ENCODE assay signal across 8 mouse cellular contexts in the genomic region with DNA sequence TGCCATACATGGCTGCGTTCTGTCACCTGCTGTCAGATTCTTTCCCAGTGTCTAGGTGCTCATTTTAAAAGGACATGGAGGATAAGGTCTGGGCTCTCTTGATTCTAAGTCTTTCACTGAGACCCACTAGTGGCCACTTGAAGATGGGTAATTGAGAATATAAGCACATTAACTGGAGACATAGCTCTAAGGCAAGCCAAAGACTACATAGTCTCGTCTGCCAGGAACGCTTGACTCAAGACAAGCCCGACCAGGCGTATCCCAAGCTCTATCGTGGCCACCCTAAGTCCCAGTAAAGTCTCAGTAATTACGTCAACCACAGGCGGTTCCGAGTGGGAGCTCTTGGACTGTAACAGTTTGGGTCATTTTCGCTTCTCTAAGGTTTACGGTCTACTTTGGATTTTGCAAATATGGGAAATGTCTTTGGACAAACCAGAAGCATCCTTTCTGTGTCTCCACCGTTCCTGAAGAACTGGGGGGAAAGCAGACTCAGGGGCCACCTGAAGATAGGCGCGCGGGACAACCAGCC. TPM values are rescaled to one million over a fixed set of nuclear protein-coding genes. Genes with fewer than 3 reads are reported as not detected.
A peak's percentile ranks its signal among the peaks of the same experiment; 100 is the strongest.
DNase-seq lines count a peak whose midpoint lies in the region; ATAC-seq and TF ChIP-seq lines count a peak whose summit lies in the region.

No protein-coding gene starts in this region.

- no peaks in the 10 kb centered on the region for H3K27me3 ChIP-seq in forebrain, embryonic 11.5 days (ENCODE audit: control insufficient read depth, insufficient read depth, low read length)
- no peaks in the 10 kb centered on the region for H3K27me3 ChIP-seq in hindbrain, postnatal 0 days (ENCODE audit: insufficient read depth, low read length)
- H3K27me3 ChIP-seq in lung, postnatal 0 days (replicated peaks; ENCODE audit: insufficient read depth, low read length): no peaks in the 10 kb centered on the region
- H3K27me3 ChIP-seq in stomach, postnatal 0 days (ENCODE audit: control insufficient read depth, insufficient read depth, low read length): no peaks in the 10 kb centered on the region

- 10% methylated on average over 15 of the region's 15 CpGs for WGBS in forebrain, embryonic 11.5 days
- WGBS in hindbrain, postnatal 0 days: 6% methylated on average over 15 of the region's 15 CpGs
- whole genome bisulfite sequencing in lung, postnatal 0 days: 3% methylated on average over 15 of the region's 15 CpGs
- 3% methylated on average over 15 of the region's 15 CpGs for WGBS in stomach, postnatal 0 days

- ATAC-seq in frontal cortex, adult (ENCODE audit: low TSS enrichment): 0 out of 2 replicates have a peak, but pooled peaks have one; percentile 14
- no peak for ATAC-seq in forebrain, embryonic 11.5 days (replicated peaks; ENCODE audit: low FRiP score)
- peak; percentile 35 for ATAC-seq in hindbrain, postnatal 0 days
- ATAC-seq in lung, postnatal 0 days: 0 out of 2 replicates have a peak, but pooled peaks have one; percentile 6
- ATAC-seq in stomach, postnatal 0 days (ENCODE audit: low FRiP score, low TSS enrichment): peak; percentile 30; the same call in 1 of the 2 replicates

- no peak for DNase-seq in frontal cortex, adult 2 months (ENCODE audit: extremely low spot score in 1 of 2, low spot score in 1 of 2)
- DNase-seq in ZHBTc4 (ENCODE audit: low read depth, low spot score): peak; percentile 33
- no peak for DNase-seq in forebrain, embryonic 11.5 days (ENCODE audit: low spot score)
- peak; percentile 50 for DNase-seq in hindbrain, postnatal 0 days (ENCODE audit: low spot score)
- peak; percentile 62 for DNase-seq in lung, postnatal 0 days (ENCODE audit: low spot score)
- DNase-seq in stomach, postnatal 0 days (ENCODE audit: low spot score): no peak
- DNase-seq in testis, postnatal 14 days (ENCODE audit: low spot score): no peak

- no peaks in the 10 kb centered on the region for H3K36me3 ChIP-seq in forebrain, embryonic 11.5 days (ENCODE audit: control insufficient read depth, insufficient read depth, low read length)
- no peaks in the 10 kb centered on the region for H3K36me3 ChIP-seq in hindbrain, postnatal 0 days (ENCODE audit: insufficient read depth, low read length)
- H3K36me3 ChIP-seq in lung, postnatal 0 days (ENCODE audit: insufficient read depth, low read length): no peaks in the 10 kb centered on the region
- H3K36me3 ChIP-seq in stomach, postnatal 0 days (ENCODE audit: control insufficient read depth, insufficient read depth, low read length): no peaks in the 10 kb centered on the region

- no peak overlapping the region for H3K27ac ChIP-seq in forebrain, embryonic 11.5 days (ENCODE audit: low read depth, low read length)
- peak overlapping the region; percentile 86 for H3K27ac ChIP-seq in hindbrain, postnatal 0 days
- H3K27ac ChIP-seq in lung, postnatal 0 days (ENCODE audit: low read length): peak overlapping the region; percentile 84; the same call in 1 of the 2 replicates
- H3K27ac ChIP-seq in stomach, postnatal 0 days (replicated peaks): peak overlapping the region; percentile 92

- H3K4me1 ChIP-seq in forebrain, embryonic 11.5 days (replicated peaks; ENCODE audit: control insufficient read depth, insufficient read depth, low read length): no peaks in the 10 kb centered on the region
- H3K4me1 ChIP-seq in hindbrain, postnatal 0 days (ENCODE audit: insufficient read depth, low read length): peaks cover 12% of the 10 kb centered on the region
- no peaks in the 10 kb centered on the region for H3K4me1 ChIP-seq in lung, postnatal 0 days (ENCODE audit: insufficient read depth, low read depth, low read length)
- peaks cover 9% of the 10 kb centered on the region; the same call in 1 of the 2 replicates for H3K4me1 ChIP-seq in stomach, postnatal 0 days (replicated peaks; ENCODE audit: control insufficient read depth, insufficient read depth)

- peak overlapping the region; percentile 80 for H3K4me2 ChIP-seq in forebrain, embryonic 11.5 days (ENCODE audit: low read depth, low read length, severe bottlenecking)
- peak overlapping the region; percentile 62 for H3K4me2 ChIP-seq in hindbrain, postnatal 0 days (ENCODE audit: low read depth, low read length)
- peak overlapping the region; percentile 94 for H3K4me2 ChIP-seq in lung, postnatal 0 days (replicated peaks; ENCODE audit: low read depth, low read length)
- H3K4me2 ChIP-seq in stomach, postnatal 0 days (replicated peaks; ENCODE audit: low read depth): peak overlapping the region; percentile 79

- H3K9ac ChIP-seq in forebrain, embryonic 11.5 days (ENCODE audit: low read length): peak overlapping the region; percentile 78
- H3K9ac ChIP-seq in hindbrain, postnatal 0 days (replicated peaks; ENCODE audit: low read length): peak overlapping the region; percentile 88
- peak overlapping the region; percentile 78 for H3K9ac ChIP-seq in lung, postnatal 0 days (replicated peaks; ENCODE audit: low read depth)
- peak overlapping the region; percentile 88 for H3K9ac ChIP-seq in stomach, postnatal 0 days (ENCODE audit: low read length)

- no peaks in the 10 kb centered on the region for H3K9me3 ChIP-seq in forebrain, embryonic 11.5 days (ENCODE audit: control insufficient read depth, low read length)
- H3K9me3 ChIP-seq in hindbrain, postnatal 0 days (ENCODE audit: low read length): no peaks in the 10 kb centered on the region
- no peaks in the 10 kb centered on the region for H3K9me3 ChIP-seq in lung, postnatal 0 days (ENCODE audit: low read length)
- H3K9me3 ChIP-seq in stomach, postnatal 0 days (ENCODE audit: control insufficient read depth, low read length): no peaks in the 10 kb centered on the region

- peak overlapping the region; percentile 61 for H3K4me3 ChIP-seq in forebrain, embryonic 11.5 days (ENCODE audit: low read depth, low read length)
- H3K4me3 ChIP-seq in hindbrain, postnatal 0 days (ENCODE audit: low read length): peak overlapping the region; percentile 76
- peak overlapping the region; percentile 84 for H3K4me3 ChIP-seq in lung, postnatal 0 days (ENCODE audit: low read depth, low read length)
- H3K4me3 ChIP-seq in stomach, postnatal 0 days (ENCODE audit: low read depth, low read length): peak overlapping the region; percentile 72

- TF ChIP-seq CTCF in hindbrain, postnatal 0 days (IDR thresholded peaks at IDR 0.05; ENCODE audit: low read depth): peak; percentile 49
- TF ChIP-seq CTCF in lung, postnatal 0 days (IDR thresholded peaks at IDR 0.05): peak; percentile 34
- TF ChIP-seq CTCF in stomach, postnatal 0 days (IDR thresholded peaks at IDR 0.05; ENCODE audit: low read depth): 0 out of 2 replicates have a peak, but pooled peaks have one; percentile 29

- no peak for TF ChIP-seq EP300 in lung, postnatal 0 days (IDR thresholded peaks at IDR 0.05)
- TF ChIP-seq EP300 in stomach, postnatal 0 days (optimal IDR thresholded peaks at IDR 0.05): no peak

RNA-seq across cellular contexts. Expression of a gene that starts 0.9 kb away (rescaled TPM):
- polyA plus RNA-seq in frontal cortex, adult 2 months (2012; rRNA removed): 33.7 and 38.4 TPM in 2 replicates
- polyA plus RNA-seq in forebrain, embryonic 11.5 days (2014; fragmentation: Nextera tagmentation; extraction: Ambion mirVana): 10.1 and 10.7 TPM in 2 replicates
- total RNA-seq in hindbrain, postnatal 0 days (2014; rRNA removed): 64.4 and 69.4 TPM in 2 replicates
- polyA plus RNA-seq in hindbrain, postnatal 0 days (2015; fragmentation: Nextera tagmentation; extraction: Ambion mirVana): 22.5 and 23.7 TPM in 2 replicates
- polyA plus RNA-seq in lung, postnatal 0 days (2015; fragmentation: Nextera tagmentation; extraction: Ambion mirVana): 13.2 and 13.7 TPM in 2 replicates
- 8.5 and 9.4 TPM in 2 replicates for polyA plus RNA-seq in stomach, postnatal 0 days (2015; fragmentation: Nextera tagmentation; extraction: Ambion mirVana)

RNA-seq across cellular contexts. Expression of a gene that starts 53.7 kb away (rescaled TPM):
- polyA plus RNA-seq in frontal cortex, adult 2 months (2012; rRNA removed): not detected in 2 replicates
- not detected in 2 replicates for polyA plus RNA-seq in forebrain, embryonic 11.5 days (2014; fragmentation: Nextera tagmentation; extraction: Ambion mirVana)
- total RNA-seq in hindbrain, postnatal 0 days (2014; rRNA removed): not detected in 2 replicates
- polyA plus RNA-seq in hindbrain, postnatal 0 days (2015; fragmentation: Nextera tagmentation; extraction: Ambion mirVana): not detected in 2 replicates
- not detected in 2 replicates for polyA plus RNA-seq in lung, postnatal 0 days (2015; fragmentation: Nextera tagmentation; extraction: Ambion mirVana)
- polyA plus RNA-seq in stomach, postnatal 0 days (2015; fragmentation: Nextera tagmentation; extraction: Ambion mirVana): not detected in 2 replicates

Comparison
In these comparisons a context has a peak if more than half of its experiments do, and no peak if none do; other contexts are left out.
1. DNase-seq: peak in ZHBTc4 (single experiment), hindbrain, postnatal 0 days (single experiment) and lung, postnatal 0 days (single experiment); none in frontal cortex, adult 2 months (0 of 2), forebrain, embryonic 11.5 days (single experiment), stomach, postnatal 0 days (single experiment) and testis, postnatal 14 days (single experiment).
2. Peak in every context shown above with its lines, with median percentiles within 50 percentile points of each other: H3K4me2 ChIP-seq, H3K4me3 ChIP-seq, H3K9ac ChIP-seq and CTCF ChIP-seq.